Mouse (Mus musculus) small intestine, adult 2 months (tissue): ENCODE results near the gene Rcn3.

Experiments used
- CTCF ChIP-seq: fragments of 200-500 bp; IDR thresholded peaks from 2 replicates; pipeline ENCODE4 v1.5.1; 2012; ENCODE audit warnings: low read depth, mild to moderate bottlenecking, control low read depth, inconsistent platforms, low read length, moderate library complexity, mixed read lengths; ENCODE audit not compliant: insufficient replicate concordance, insufficient read length; ENCODE audit errors: extremely low read depth
- POLR2A ChIP-seq: fragments of 200-500 bp; IDR thresholded peaks from 2 replicates; pipeline ENCODE4 v1.6.1; 2012; ENCODE audit warnings: low read depth, mild to moderate bottlenecking, control low read depth, inconsistent platforms, low read length, moderate library complexity

- no peak for TF ChIP-seq CTCF
- peak; percentile 51; the same call in 1 of the 2 replicates for TF ChIP-seq POLR2A
Observed at GRCm38 (mm10) chr7:45124224-45125143, 32.5 kb upstream of the Rcn3 start, which contains the start of gene Rps11.
